Mouse (Mus musculus) MEL (cell line): ENCODE results near the gene Bmpr1b.

Experiments
- CTCF ChIP-seq, 3 experiments: IDR thresholded peaks in 2 of 3; conservative IDR thresholded peaks in 1 of 3; 2 replicates each; pipeline ENCODE4 v1.5.1; 2011 to 2012; ENCODE audit warnings: low read length in 3 of 3, low read depth in 2 of 3, mild to moderate bottlenecking in 2 of 3, improper control_type of control experiment in 1 of 3, inconsistent platforms in 1 of 3, mixed read lengths in 1 of 3, moderate library complexity in 1 of 3; ENCODE audit not compliant: control insufficient read depth in 1 of 3, insufficient read depth in 1 of 3, poor library complexity in 1 of 3, severe bottlenecking in 1 of 3
- TAL1 ChIP-seq: IDR thresholded peaks from 2 replicates; pipeline ENCODE4 v1.6.1; 2012; ENCODE audit warnings: mild to moderate bottlenecking, inconsistent platforms, low read length, moderate library complexity, mixed read lengths

DNA sequence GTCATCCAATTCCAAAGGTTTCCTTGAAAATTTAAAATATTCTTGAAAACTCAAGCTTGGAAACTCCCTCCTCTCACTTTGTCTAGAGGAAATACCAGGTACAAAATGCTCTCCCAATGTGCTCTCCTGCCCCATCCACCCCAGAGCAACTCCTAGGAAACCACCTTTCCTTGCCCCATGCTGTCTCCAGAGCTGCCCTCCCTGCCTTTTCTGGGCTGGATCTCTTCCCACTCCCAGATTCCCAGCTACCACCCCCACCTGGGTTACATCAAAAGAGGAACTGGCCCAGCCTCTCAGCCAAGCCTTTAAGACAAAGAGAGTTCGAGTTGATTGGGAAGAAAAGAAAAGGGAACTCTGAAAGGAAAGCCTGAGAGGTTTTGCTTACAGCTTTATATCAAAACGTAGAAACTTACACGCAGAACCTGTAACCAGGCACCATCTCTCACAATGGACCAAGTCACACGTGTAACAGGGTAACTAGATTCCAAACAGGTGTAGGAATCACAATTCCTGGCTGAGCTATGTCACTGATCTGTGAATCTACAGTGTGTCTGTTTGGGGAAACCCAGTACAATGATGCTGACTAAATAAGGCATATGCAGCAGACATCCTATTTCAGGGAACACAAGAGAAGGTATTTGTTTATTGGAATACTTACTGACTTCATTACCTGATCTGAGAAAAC lies 272.2 kb downstream of the Bmpr1b start:
- TF ChIP-seq CTCF (IDR thresholded peaks at IDR 0.05 in 2 of 3, conservative IDR thresholded peaks at IDR 0.05 in 1 of 3; ENCODE audit: control insufficient read depth in 1 of 3, insufficient read depth in 1 of 3, low read depth in 2 of 3, low read length in 3 of 3, poor library complexity in 1 of 3, severe bottlenecking in 1 of 3) (no peak), TAL1 (no peak)
